Mouse (Mus musculus): ENCODE data around the gene Hip1. TPM values are rescaled to one million over a fixed set of nuclear protein-coding genes. Genes with fewer than 3 reads are reported as not detected.

Hip1 gene
- total and polyA plus RNA-seq, 3 experiments: 0.38 TPM; not detected in 2

- TF ChIP-seq GATA1 (IDR thresholded peaks at IDR 0.05; ENCODE audit: borderline replicate concordance, low read length) (no peak), CTCF (IDR thresholded peaks at IDR 0.05; ENCODE audit: low read depth, low read length) (no peak), TAL1 (conservative IDR thresholded peaks at IDR 0.05; ENCODE audit: low read depth, low read length) (no peak), GATA2 (IDR thresholded peaks at IDR 0.05; ENCODE audit: borderline replicate concordance, low read depth, low read length) (no peak), POLR2AphosphoS5 (IDR thresholded peaks at IDR 0.05; ENCODE audit: insufficient replicate concordance, low read depth, low read length) (no peak)
- H3K27me3 ChIP-seq (ENCODE audit: insufficient read depth, low read length): peaks cover 3% of the 10 kb centered on the region; the same call in 1 of the 2 replicates
- H3K4me3 ChIP-seq (ENCODE audit: low read depth, low read length): no peak overlapping the region
- DNase-seq (ENCODE audit: low spot score) (no peak), ATAC-seq (ENCODE audit: extremely low read depth, insufficient number of reproducible peaks, low FRiP score, poor library complexity, severe bottlenecking) (no peak)
- H3K4me1 ChIP-seq (ENCODE audit: insufficient read depth, low read depth, low read length): no peaks in the 10 kb centered on the region
- no peaks in the 10 kb centered on the region for H3K9me3 ChIP-seq (replicated peaks)
- no peaks in the 10 kb centered on the region for H3K36me3 ChIP-seq (replicated peaks)
Observed at GRCm38 (mm10) chr5:135557051-135557450, 12.1 kb upstream of the Hip1 start.

- ATAC-seq (ENCODE audit: extremely low read depth, insufficient number of reproducible peaks, low FRiP score, poor library complexity, severe bottlenecking): no peak
- H3K36me3 ChIP-seq (replicated peaks): no peaks in the 10 kb centered on the region
- no peaks in the 10 kb centered on the region for H3K9me3 ChIP-seq (replicated peaks)
- TF ChIP-seq GATA2 (IDR thresholded peaks at IDR 0.05; ENCODE audit: borderline replicate concordance, low read depth, low read length) (no peak), GATA1 (IDR thresholded peaks at IDR 0.05; ENCODE audit: borderline replicate concordance, low read length) (no peak), POLR2AphosphoS5 (IDR thresholded peaks at IDR 0.05; ENCODE audit: insufficient replicate concordance, low read depth, low read length) (no peak), TAL1 (conservative IDR thresholded peaks at IDR 0.05; ENCODE audit: low read depth, low read length) (no peak)
- H3K27me3 ChIP-seq (ENCODE audit: insufficient read depth, low read length): peaks cover 3% of the 10 kb centered on the region; the same call in 1 of the 2 replicates
- H3K4me3 ChIP-seq (ENCODE audit: low read depth, low read length): no peak overlapping the region
- H3K4me1 ChIP-seq (ENCODE audit: insufficient read depth, low read depth, low read length): no peaks in the 10 kb centered on the region
- no peak for DNase-seq (ENCODE audit: low spot score)
Observed at GRCm38 (mm10) chr5:135556259-135556658, 11.3 kb upstream of the Hip1 start.

- H3K4me3 ChIP-seq (ENCODE audit: low read depth, low read length): no peak overlapping the region
- TF ChIP-seq TAL1 (conservative IDR thresholded peaks at IDR 0.05; ENCODE audit: low read depth, low read length): no peak
- no peak for TF ChIP-seq GATA1 (IDR thresholded peaks at IDR 0.05; ENCODE audit: borderline replicate concordance, low read length)
- no peak for TF ChIP-seq CTCF (IDR thresholded peaks at IDR 0.05; ENCODE audit: low read depth, low read length)
- no peak for TF ChIP-seq GATA2 (IDR thresholded peaks at IDR 0.05; ENCODE audit: borderline replicate concordance, low read depth, low read length)
- TF ChIP-seq POLR2AphosphoS5 (IDR thresholded peaks at IDR 0.05; ENCODE audit: insufficient replicate concordance, low read depth, low read length): no peak
- peaks cover 10% of the 10 kb centered on the region; the same call in 1 of the 2 replicates for H3K27me3 ChIP-seq (ENCODE audit: insufficient read depth, low read length)
- DNase-seq (ENCODE audit: low spot score) (no peak), ATAC-seq (ENCODE audit: extremely low read depth, insufficient number of reproducible peaks, low FRiP score, poor library complexity, severe bottlenecking) (no peak)
- no peaks in the 10 kb centered on the region for H3K4me1 ChIP-seq (ENCODE audit: insufficient read depth, low read depth, low read length)
- no peaks in the 10 kb centered on the region for H3K36me3 ChIP-seq (replicated peaks)
- H3K9me3 ChIP-seq (replicated peaks): no peaks in the 10 kb centered on the region
Observed at GRCm38 (mm10) chr5:135551591-135551990, 6.7 kb upstream of the Hip1 start.

GRCm38 (mm10) chr5:135550910-135551309, 6.0 kb upstream of the Hip1 start:
- Histone ChIP-seq H3K9me3 (replicated peaks) (no peaks in the 10 kb centered on the region), H3K4me1 (ENCODE audit: insufficient read depth, low read depth, low read length) (no peaks in the 10 kb centered on the region), H3K27me3 (ENCODE audit: insufficient read depth, low read length) (peaks cover 11% of the 10 kb centered on the region; the same call in 1 of the 2 replicates), H3K4me3 (ENCODE audit: low read depth, low read length) (no peak overlapping the region), H3K36me3 (replicated peaks) (no peaks in the 10 kb centered on the region)
- TF ChIP-seq POLR2AphosphoS5 (IDR thresholded peaks at IDR 0.05; ENCODE audit: insufficient replicate concordance, low read depth, low read length) (no peak), TAL1 (conservative IDR thresholded peaks at IDR 0.05; ENCODE audit: low read depth, low read length) (no peak), GATA1 (IDR thresholded peaks at IDR 0.05; ENCODE audit: borderline replicate concordance, low read length) (no peak), CTCF (IDR thresholded peaks at IDR 0.05; ENCODE audit: low read depth, low read length) (no peak), GATA2 (IDR thresholded peaks at IDR 0.05; ENCODE audit: borderline replicate concordance, low read depth, low read length) (no peak)
- no peak for DNase-seq (ENCODE audit: low spot score)
- ATAC-seq (ENCODE audit: extremely low read depth, insufficient number of reproducible peaks, low FRiP score, poor library complexity, severe bottlenecking): no peak

GRCm38 (mm10) chr5:135547990-135548389, 3.1 kb upstream of the Hip1 start:
- ATAC-seq (ENCODE audit: extremely low read depth, insufficient number of reproducible peaks, low FRiP score, poor library complexity, severe bottlenecking): no peak
- TF ChIP-seq TAL1 (conservative IDR thresholded peaks at IDR 0.05; ENCODE audit: low read depth, low read length) (no peak), GATA2 (IDR thresholded peaks at IDR 0.05; ENCODE audit: borderline replicate concordance, low read depth, low read length) (no peak), GATA1 (IDR thresholded peaks at IDR 0.05; ENCODE audit: borderline replicate concordance, low read length) (no peak), CTCF (IDR thresholded peaks at IDR 0.05; ENCODE audit: low read depth, low read length) (no peak), POLR2AphosphoS5 (IDR thresholded peaks at IDR 0.05; ENCODE audit: insufficient replicate concordance, low read depth, low read length) (no peak)
- Histone ChIP-seq H3K27me3 (ENCODE audit: insufficient read depth, low read length) (peaks cover 17% of the 10 kb centered on the region; the same call in 1 of the 2 replicates), H3K9me3 (replicated peaks) (no peaks in the 10 kb centered on the region), H3K36me3 (replicated peaks) (no peaks in the 10 kb centered on the region), H3K4me3 (ENCODE audit: low read depth, low read length) (no peak overlapping the region), H3K4me1 (ENCODE audit: insufficient read depth, low read depth, low read length) (no peaks in the 10 kb centered on the region)
- no peak for DNase-seq (ENCODE audit: low spot score)

GRCm38 (mm10) chr5:135544032-135544558, 825 bp downstream of the Hip1 start:
- Histone ChIP-seq H3K27me3 (ENCODE audit: insufficient read depth, low read length) (peaks cover 17% of the 10 kb centered on the region; the same call in 1 of the 2 replicates), H3K4me3 (ENCODE audit: low read depth, low read length) (no peak overlapping the region), H3K9me3 (replicated peaks) (no peaks in the 10 kb centered on the region), H3K36me3 (replicated peaks) (no peaks in the 10 kb centered on the region), H3K4me1 (ENCODE audit: insufficient read depth, low read depth, low read length) (no peaks in the 10 kb centered on the region)
- ATAC-seq (ENCODE audit: extremely low read depth, insufficient number of reproducible peaks, low FRiP score, poor library complexity, severe bottlenecking) (no peak), DNase-seq (ENCODE audit: low spot score) (no peak)
- TF ChIP-seq CTCF (IDR thresholded peaks at IDR 0.05; ENCODE audit: low read depth, low read length) (no peak), TAL1 (conservative IDR thresholded peaks at IDR 0.05; ENCODE audit: low read depth, low read length) (no peak), POLR2AphosphoS5 (IDR thresholded peaks at IDR 0.05; ENCODE audit: insufficient replicate concordance, low read depth, low read length) (no peak), GATA1 (IDR thresholded peaks at IDR 0.05; ENCODE audit: borderline replicate concordance, low read length) (no peak), GATA2 (IDR thresholded peaks at IDR 0.05; ENCODE audit: borderline replicate concordance, low read depth, low read length) (no peak)
